Mouse (Mus musculus) MEL (cell line): ENCODE results near the gene Tmem214.

Source experiments
- CTCF ChIP-seq, 3 experiments: IDR thresholded peaks in 2 of 3; conservative IDR thresholded peaks in 1 of 3; 2 replicates each; pipeline ENCODE4 v1.5.1; 2011 to 2012; ENCODE audit warnings: low read length in 3 of 3, low read depth in 2 of 3, mild to moderate bottlenecking in 2 of 3, improper control_type of control experiment in 1 of 3, inconsistent platforms in 1 of 3, mixed read lengths in 1 of 3, moderate library complexity in 1 of 3; ENCODE audit not compliant: control insufficient read depth in 1 of 3, insufficient read depth in 1 of 3, poor library complexity in 1 of 3, severe bottlenecking in 1 of 3
- ETS1 ChIP-seq: IDR thresholded peaks from 2 replicates; pipeline ENCODE4 v1.6.1; 2012; ENCODE audit warnings: low read depth, mild to moderate bottlenecking, inconsistent platforms, low read length, improper control_type of control experiment, moderate library complexity
- GATA1 ChIP-seq: IDR thresholded peaks from 2 replicates; pipeline ENCODE4 v1.6.1; 2011; ENCODE audit warnings: low read depth, low read length, improper control_type of control experiment
- HCFC1 ChIP-seq: IDR thresholded peaks from 2 replicates; pipeline ENCODE4 v1.6.1; 2012; ENCODE audit warnings: low read depth, mild to moderate bottlenecking, inconsistent platforms, low read length, improper control_type of control experiment, moderate library complexity
- MAFK ChIP-seq: IDR thresholded peaks from 2 replicates; pipeline ENCODE4 v1.6.1; 2011; ENCODE audit warnings: low read depth, mild to moderate bottlenecking, low read length, improper control_type of control experiment, borderline replicate concordance
- MXI1 ChIP-seq: IDR thresholded peaks from 2 replicates; pipeline ENCODE4 v1.6.1; 2011; ENCODE audit warnings: mild to moderate bottlenecking, low read depth, low read length, improper control_type of control experiment
- POLR2A ChIP-seq, 2 experiments: IDR thresholded peaks; 2 replicates each; pipeline ENCODE4 v1.6.1; 2011 to 2012; ENCODE audit warnings: low read length in 2 of 2, mild to moderate bottlenecking in 2 of 2, control low read depth in 1 of 2, improper control_type of control experiment in 1 of 2, low read depth in 1 of 2, moderate library complexity in 1 of 2; ENCODE audit not compliant: control insufficient read depth in 1 of 2, insufficient read depth in 1 of 2, poor library complexity in 1 of 2
- POLR2AphosphoS2 ChIP-seq: IDR thresholded peaks from 2 replicates; pipeline ENCODE4 v1.6.1; 2011; ENCODE audit warnings: low read length, improper control_type of control experiment
- SMC3 ChIP-seq: IDR thresholded peaks from 2 replicates; pipeline ENCODE4 v1.6.1; 2011; ENCODE audit warnings: low read depth, low read length, improper control_type of control experiment
- UBTF ChIP-seq: IDR thresholded peaks from 2 replicates; pipeline ENCODE4 v1.6.1; 2012; ENCODE audit warnings: low read depth, mild to moderate bottlenecking, inconsistent platforms, low read length, improper control_type of control experiment, moderate library complexity, borderline replicate concordance; ENCODE audit not compliant: insufficient read depth
- USF1 ChIP-seq: IDR thresholded peaks from 2 replicates; pipeline ENCODE4 v1.6.1; 2014; ENCODE audit warnings: low read depth, mild to moderate bottlenecking, inconsistent platforms, low read length, improper control_type of control experiment, moderate library complexity
- USF2 ChIP-seq, 2 experiments: IDR thresholded peaks; 2 replicates each; pipeline ENCODE4 v1.6.1; 2011 to 2012; ENCODE audit warnings: improper control_type of control experiment in 2 of 2, low read length in 2 of 2, borderline replicate concordance in 1 of 2, inconsistent platforms in 1 of 2, low read depth in 1 of 2, mild to moderate bottlenecking in 1 of 2; ENCODE audit not compliant: insufficient read depth in 1 of 2

- TF ChIP-seq CTCF (IDR thresholded peaks at IDR 0.05 in 2 of 3, conservative IDR thresholded peaks at IDR 0.05 in 1 of 3; ENCODE audit: control insufficient read depth in 1 of 3, insufficient read depth in 1 of 3, low read depth in 2 of 3, low read length in 3 of 3, poor library complexity in 1 of 3, severe bottlenecking in 1 of 3) = peak in 2 of 3 experiments; percentile 31 to 37; a peak in 3 of 6 replicates
- no peak for TF ChIP-seq USF1
- no peak for TF ChIP-seq ETS1
- no peak for TF ChIP-seq POLR2A (IDR thresholded peaks at IDR 0.05; ENCODE audit: control insufficient read depth in 1 of 2, insufficient read depth in 1 of 2, low read depth in 1 of 2, low read length in 2 of 2, poor library complexity in 1 of 2)
- TF ChIP-seq POLR2AphosphoS2 = no peak
- TF ChIP-seq HCFC1 = no peak
- no peak for TF ChIP-seq MAFK
- no peak for TF ChIP-seq UBTF
- peak; percentile 43 for TF ChIP-seq SMC3
- no peak for TF ChIP-seq GATA1
- TF ChIP-seq USF2 (IDR thresholded peaks at IDR 0.05; ENCODE audit: borderline replicate concordance in 1 of 2, insufficient read depth in 1 of 2, low read depth in 1 of 2, low read length in 2 of 2) = no peak
- TF ChIP-seq MXI1 = no peak
Measured at GRCm38 (mm10) chr5:30856124-30856523, 11.7 kb upstream of the Tmem214 start.
